Mouse (Mus musculus): ENCODE data around the gene Myl6b.
"Not testable (repeated sequence)": the region's sequence is repeated elsewhere in the genome, so short reads cannot be mapped to it uniquely, and the experiment has no call there.

The Myl6b gene

GRCm38 (mm10) chr10:128518833-128519232, 20.3 kb upstream of the Myl6b start:
- no peak for DNase-seq (ENCODE audit: extremely low read depth, low read depth)

- DNase-seq (ENCODE audit: extremely low read depth, low read depth): no peak
Measured at GRCm38 (mm10) chr10:128516677-128517076, 18.2 kb upstream of the Myl6b start.

GRCm38 (mm10) chr10:128516029-128516428, 17.5 kb upstream of the Myl6b start:
- DNase-seq (ENCODE audit: extremely low read depth, low read depth): no peak

- no peak for DNase-seq (ENCODE audit: extremely low read depth, low read depth)
Measured at GRCm38 (mm10) chr10:128515044-128515443, 16.6 kb upstream of the Myl6b start.

GRCm38 (mm10) chr10:128511761-128512160, 13.3 kb upstream of the Myl6b start:
- DNase-seq (ENCODE audit: extremely low read depth, low read depth): no peak

GRCm38 (mm10) chr10:128511189-128511588, 12.7 kb upstream of the Myl6b start:
- DNase-seq (ENCODE audit: extremely low read depth, low read depth): no peak

- no peak for DNase-seq (ENCODE audit: extremely low read depth, low read depth)
Measured at GRCm38 (mm10) chr10:128510301-128510700, 11.8 kb upstream of the Myl6b start.

- no peak for DNase-seq (ENCODE audit: extremely low read depth, low read depth)
Measured at GRCm38 (mm10) chr10:128509831-128510230, 11.3 kb upstream of the Myl6b start.

GRCm38 (mm10) chr10:128509203-128509602, 10.7 kb upstream of the Myl6b start:
- no peak for DNase-seq (ENCODE audit: extremely low read depth, low read depth)

GRCm38 (mm10) chr10:128508260-128508659, 9.8 kb upstream of the Myl6b start:
- no peak for DNase-seq (ENCODE audit: extremely low read depth, low read depth)

- no peak for DNase-seq (ENCODE audit: extremely low read depth, low read depth)
Measured at GRCm38 (mm10) chr10:128505974-128506373, 7.5 kb upstream of the Myl6b start.

GRCm38 (mm10) chr10:128505371-128505667, 6.8 kb upstream of the Myl6b start:
- not testable (repeated sequence) for DNase-seq (ENCODE audit: extremely low read depth, low read depth)

GRCm38 (mm10) chr10:128504641-128505370, 6.3 kb upstream of the Myl6b start:
- DNase-seq (ENCODE audit: extremely low read depth, low read depth): no peak

GRCm38 (mm10) chr10:128504012-128504411, 5.5 kb upstream of the Myl6b start:
- DNase-seq (ENCODE audit: extremely low read depth, low read depth): no peak

GRCm38 (mm10) chr10:128503532-128503931, 5.0 kb upstream of the Myl6b start:
- DNase-seq (ENCODE audit: extremely low read depth, low read depth): no peak

- DNase-seq (ENCODE audit: extremely low read depth, low read depth): no peak
Measured at GRCm38 (mm10) chr10:128502341-128502740, 3.9 kb upstream of the Myl6b start.

GRCm38 (mm10) chr10:128499116-128499671, 709 bp upstream of the Myl6b start:
- DNase-seq (ENCODE audit: extremely low read depth, low read depth): no peak

GRCm38 (mm10) chr10:128497134-128497737, 1.2 kb downstream of the Myl6b start:
- DNase-seq (ENCODE audit: extremely low read depth, low read depth): no peak

GRCm38 (mm10) chr10:128496509-128497077, 1.9 kb downstream of the Myl6b start:
- no peak for DNase-seq (ENCODE audit: extremely low read depth, low read depth)

- DNase-seq (ENCODE audit: extremely low read depth, low read depth): peak; percentile 37
Measured at GRCm38 (mm10) chr10:128495903-128496302, 2.6 kb downstream of the Myl6b start.

- no peak for DNase-seq (ENCODE audit: extremely low read depth, low read depth)
Measured at GRCm38 (mm10) chr10:128495270-128495669, 3.2 kb downstream of the Myl6b start.

- DNase-seq (ENCODE audit: extremely low read depth, low read depth): no peak
Measured at GRCm38 (mm10) chr10:128494667-128495245, 3.7 kb downstream of the Myl6b start.
